Mouse (Mus musculus) MEL (cell line): ENCODE results near the gene Fbxw11.

Experiments
- E2F4 ChIP-seq: IDR thresholded peaks from 2 replicates; pipeline ENCODE4 v1.6.1; 2011; ENCODE audit warnings: low read depth, low read length, improper control_type of control experiment, borderline replicate concordance
- EP300 ChIP-seq, 2 experiments: IDR thresholded peaks; 2 replicates each; pipeline ENCODE4 v1.6.1; 2011; ENCODE audit warnings: improper control_type of control experiment in 2 of 2, low read length in 2 of 2, low read depth in 1 of 2, mild to moderate bottlenecking in 1 of 2
- MAFK ChIP-seq: IDR thresholded peaks from 2 replicates; pipeline ENCODE4 v1.6.1; 2011; ENCODE audit warnings: low read depth, mild to moderate bottlenecking, low read length, improper control_type of control experiment, borderline replicate concordance
- NRF1 ChIP-seq: IDR thresholded peaks from 2 replicates; pipeline ENCODE4 v1.6.1; 2014; ENCODE audit warnings: low read depth, mild to moderate bottlenecking, inconsistent platforms, low read length, improper control_type of control experiment, moderate library complexity; ENCODE audit not compliant: poor library complexity, insufficient read depth, severe bottlenecking
- POLR2A ChIP-seq, 2 experiments: IDR thresholded peaks; 2 replicates each; pipeline ENCODE4 v1.6.1; 2011 to 2012; ENCODE audit warnings: low read length in 2 of 2, mild to moderate bottlenecking in 2 of 2, control low read depth in 1 of 2, improper control_type of control experiment in 1 of 2, low read depth in 1 of 2, moderate library complexity in 1 of 2; ENCODE audit not compliant: control insufficient read depth in 1 of 2, insufficient read depth in 1 of 2, poor library complexity in 1 of 2
- UBTF ChIP-seq: IDR thresholded peaks from 2 replicates; pipeline ENCODE4 v1.6.1; 2012; ENCODE audit warnings: low read depth, mild to moderate bottlenecking, inconsistent platforms, low read length, improper control_type of control experiment, moderate library complexity, borderline replicate concordance; ENCODE audit not compliant: insufficient read depth
- ZNF384 ChIP-seq: IDR thresholded peaks from 2 replicates; pipeline ENCODE4 v1.6.1; 2012; ENCODE audit warnings: low read depth, mild to moderate bottlenecking, inconsistent platforms, low read length, improper control_type of control experiment

GRCm38 (mm10) chr11:32704241-32704890 lies 61.8 kb downstream of the Fbxw11 start:
- TF ChIP-seq POLR2A (IDR thresholded peaks at IDR 0.05; ENCODE audit: control insufficient read depth in 1 of 2, insufficient read depth in 1 of 2, low read depth in 1 of 2, low read length in 2 of 2, poor library complexity in 1 of 2) (no peak), ZNF384 (no peak), UBTF (no peak), E2F4 (no peak), MAFK (no peak), EP300 (IDR thresholded peaks at IDR 0.05; ENCODE audit: low read depth in 1 of 2, low read length in 2 of 2) (no peak), NRF1 (no peak)
